Mouse (Mus musculus) myocyte (in vitro differentiated cells): ENCODE data around the gene Dnajb4.

ENCODE experiments used
- CEBPB ChIP-seq: IDR thresholded peaks from 2 replicates; pipeline ENCODE4 v1.6.1; 2011; ENCODE audit warnings: mild to moderate bottlenecking, moderate library complexity; ENCODE audit not compliant: poor library complexity, insufficient read depth, severe bottlenecking
- E2F4 ChIP-seq: IDR thresholded peaks from one replicate; pipeline ENCODE4 v1.6.1; 2011; ENCODE audit warnings: mild to moderate bottlenecking, control low read depth, moderate library complexity; ENCODE audit not compliant: insufficient read depth
- MAX ChIP-seq: IDR thresholded peaks from one replicate; pipeline ENCODE4 v1.6.1; 2011; ENCODE audit warnings: low read depth, mild to moderate bottlenecking, control low read depth
- POLR2A ChIP-seq: IDR thresholded peaks from one replicate; pipeline ENCODE4 v1.6.1; 2011; ENCODE audit warnings: low read depth, mild to moderate bottlenecking, control low read depth, moderate library complexity; ENCODE audit not compliant: insufficient read length
- REST ChIP-seq: IDR thresholded peaks from one replicate; pipeline ENCODE4 v1.6.1; 2011; ENCODE audit warnings: mild to moderate bottlenecking, control low read depth, moderate library complexity; ENCODE audit not compliant: insufficient read depth, insufficient read length
- SRF ChIP-seq: IDR thresholded peaks from one replicate; pipeline ENCODE4 v1.6.1; 2011; ENCODE audit warnings: low read depth; ENCODE audit not compliant: control insufficient read depth, insufficient read length
- USF1 ChIP-seq: IDR thresholded peaks from one replicate; pipeline ENCODE4 v1.6.1; 2011; ENCODE audit warnings: low read depth, mild to moderate bottlenecking, control low read depth, moderate library complexity

GRCm38 (mm10) chr3:152228843-152229242 is 18.7 kb upstream of the Dnajb4 start:
- no peak for TF ChIP-seq POLR2A
- no peak for TF ChIP-seq SRF
- no peak for TF ChIP-seq E2F4
- TF ChIP-seq USF1, result no peak
- TF ChIP-seq CEBPB, result no peak
- no peak for TF ChIP-seq REST
- TF ChIP-seq MAX, result no peak
